Mouse (Mus musculus) cortical plate, adult 2 months (tissue): ENCODE data around the gene Fxyd5.

Experiments
- CTCF ChIP-seq: fragments of 200-500 bp; IDR thresholded peaks from 2 replicates; pipeline ENCODE4 v1.5.1; 2011; ENCODE audit warnings: mild to moderate bottlenecking, control low read depth, low read length; ENCODE audit not compliant: insufficient read depth; ENCODE audit errors: extremely low read depth
- POLR2A ChIP-seq: fragments of 200-500 bp; IDR thresholded peaks from 2 replicates; pipeline ENCODE4 v1.6.1; 2011; ENCODE audit warnings: mild to moderate bottlenecking, low read length, control low read depth; ENCODE audit not compliant: insufficient read depth; ENCODE audit errors: extremely low read depth

DNA sequence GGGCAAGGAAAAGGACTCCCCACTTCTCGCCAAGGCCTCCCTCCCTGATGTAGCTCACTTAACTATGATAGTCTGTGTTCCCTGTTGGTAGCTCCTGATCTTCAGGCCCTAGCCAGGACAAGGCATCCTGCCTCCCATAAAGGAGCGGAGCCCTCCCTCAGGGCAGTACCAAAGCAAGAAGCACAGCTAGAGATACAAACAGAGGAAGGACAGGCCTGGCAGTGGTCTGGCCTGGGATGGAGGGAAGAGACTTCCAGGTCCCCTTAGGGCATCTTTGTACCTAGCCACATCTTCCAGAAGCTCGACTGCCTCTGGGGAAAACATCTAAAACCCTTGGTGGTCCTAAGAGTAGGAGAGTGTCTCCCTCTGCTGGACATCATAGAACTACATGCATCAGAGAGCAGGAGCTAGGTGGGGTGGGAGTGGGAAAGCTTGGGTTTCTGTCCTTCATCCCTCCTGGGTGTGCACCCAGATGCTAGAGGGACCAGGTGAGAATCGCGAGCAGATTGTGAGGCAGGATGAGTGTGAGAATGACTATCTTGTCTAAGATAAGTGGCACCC, 35.7 kb upstream of the Fxyd5 start:
- TF ChIP-seq CTCF (peak; percentile 86), POLR2A (no peak)
